Mouse (Mus musculus) embryo, embryonic 9.5 days (tissue): ENCODE results near the gene Nfe2l3.

ENCODE experiments used
- DNase-seq: peaks from one replicate; pipeline ENCODE4 v3.0.0-alpha.2; 2017; ENCODE audit errors: extremely low spot score

Nfe2l3 gene

GRCm38 (mm10) chr6:51442191-51442835 lies 9.8 kb downstream of the Nfe2l3 start:
- no peak for DNase-seq

- no peak for DNase-seq
These were observed 20.5 kb downstream of the Nfe2l3 start for GRCm38 (mm10) chr6:51452927-51453503.

GRCm38 (mm10) chr6:51454949-51455348 lies 22.5 kb downstream of the Nfe2l3 start:
- DNase-seq, result no peak

GRCm38 (mm10) chr6:51456198-51456597 lies 23.7 kb downstream of the Nfe2l3 start:
- DNase-seq, result no peak

- DNase-seq, result no peak
These were observed 24.8 kb downstream of the Nfe2l3 start for GRCm38 (mm10) chr6:51457283-51457682.

- no peak for DNase-seq
These were observed 25.4 kb downstream of the Nfe2l3 start for GRCm38 (mm10) chr6:51457770-51458387.

- DNase-seq, result peak; percentile 40
These were observed 26.4 kb downstream of the Nfe2l3 start for GRCm38 (mm10) chr6:51458925-51459312.

GRCm38 (mm10) chr6:51459313-51460020 lies 27.0 kb downstream of the Nfe2l3 start:
- DNase-seq, result peak; percentile 67

GRCm38 (mm10) chr6:51460021-51460360 lies 27.5 kb downstream of the Nfe2l3 start:
- peak; percentile 57 for DNase-seq

- DNase-seq, result peak; percentile 51
These were observed 27.9 kb downstream of the Nfe2l3 start for GRCm38 (mm10) chr6:51460363-51460762.

- DNase-seq, result no peak
These were observed 35.2 kb downstream of the Nfe2l3 start for GRCm38 (mm10) chr6:51467649-51468048.

GRCm38 (mm10) chr6:51468891-51469561 lies 36.6 kb downstream of the Nfe2l3 start:
- peak; percentile 91 for DNase-seq

GRCm38 (mm10) chr6:51469715-51470310 lies 37.3 kb downstream of the Nfe2l3 start, which contains the start of gene Hnrnpa2b1:
Gene Hnrnpa2b1, minus strand, starts transcription at chr6:51469894.
- peak; percentile 99 for DNase-seq

- DNase-seq, result peak; percentile 95
These were observed 38.1 kb downstream of the Nfe2l3 start, which contains the start of gene Cbx3 for GRCm38 (mm10) chr6:51470311-51471178. Gene Cbx3, plus strand, starts transcription at chr6:51470360.

GRCm38 (mm10) chr6:51471179-51471505 lies 38.7 kb downstream of the Nfe2l3 start:
- DNase-seq, result peak; percentile 76

GRCm38 (mm10) chr6:51471782-51472181 lies 39.3 kb downstream of the Nfe2l3 start:
- DNase-seq, result no peak

- DNase-seq, result no peak
These were observed 39.7 kb downstream of the Nfe2l3 start for GRCm38 (mm10) chr6:51472213-51472612.

GRCm38 (mm10) chr6:51479136-51479731 lies 46.8 kb downstream of the Nfe2l3 start:
- DNase-seq, result no peak

GRCm38 (mm10) chr6:51481548-51481947 lies 49.1 kb downstream of the Nfe2l3 start:
- DNase-seq, result no peak

GRCm38 (mm10) chr6:51483861-51484260 lies 51.4 kb downstream of the Nfe2l3 start:
- DNase-seq, result no peak
